Comparison of ENCODE assay signal across 26 mouse cellular contexts in genomic region chr7:65101661-65102060, GRCm38 (mm10). TPM values are rescaled to one million over a fixed set of nuclear protein-coding genes. Genes with fewer than 3 reads are reported as not detected.
DNase-seq lines count a peak whose midpoint lies in the region; ATAC-seq and TF ChIP-seq lines count a peak whose summit lies in the region.
"Had no signal": no experiment of that assay in that cellular context is flagged by ENCODE, and none has a peak within 500 bp of the region (broad histone marks: within the 10 kb centered on the region; RNA-seq: fewer than 3 reads in every experiment).

No protein-coding gene starts in this region.

- WGBS in cerebellum, adult 2 months = 83% methylated on average over 2 of the region's 2 CpGs
- WGBS in midbrain, postnatal 0 days = 87% methylated on average over 2 of the region's 2 CpGs
- 85% methylated on average over 2 of the region's 2 CpGs for WGBS in midbrain, embryonic 14.5 days
- 96% methylated on average over 2 of the region's 2 CpGs for WGBS in forebrain, embryonic 10.5 days

- H3K27ac ChIP-seq in cerebellum, adult 2 months (ENCODE audit: insufficient read depth, low read length) = no peak overlapping the region
- no peak overlapping the region for H3K27ac ChIP-seq in midbrain, postnatal 0 days (ENCODE audit: low read depth, low read length)
- H3K27ac ChIP-seq in midbrain, embryonic 14.5 days (replicated peaks; ENCODE audit: low read depth, low read length) = no peak overlapping the region
- H3K27ac ChIP-seq in forebrain, embryonic 10.5 days = no peak overlapping the region
- H3K27ac ChIP-seq: forebrain, embryonic 12.5 days; heart, adult 2 months; hindbrain, embryonic 15.5 days; kidney, embryonic 15.5 days; limb, embryonic 13.5 days; macrophage; midbrain, embryonic 13.5 days; neural tube, embryonic 15.5 days had no signal

- no peak for TF ChIP-seq CTCF in cerebellum, adult 2 months (IDR thresholded peaks at IDR 0.05; ENCODE audit: borderline replicate concordance, insufficient read depth, low read depth, low read length)
- no peak for TF ChIP-seq CTCF in midbrain, postnatal 0 days (IDR thresholded peaks at IDR 0.05)

- no peaks in the 10 kb centered on the region for H3K9me3 ChIP-seq in midbrain, postnatal 0 days (ENCODE audit: low read length)
- H3K9me3 ChIP-seq in midbrain, embryonic 14.5 days (ENCODE audit: control insufficient read depth, low read length) = no peaks in the 10 kb centered on the region
- H3K9me3 ChIP-seq in forebrain, embryonic 10.5 days = no peaks in the 10 kb centered on the region
- H3K9me3 ChIP-seq: forebrain, embryonic 12.5 days; heart, embryonic 12.5 days; hindbrain, embryonic 15.5 days; kidney, embryonic 15.5 days; limb, embryonic 13.5 days; midbrain, embryonic 13.5 days; neural tube, embryonic 15.5 days had no signal

- no peak overlapping the region for H3K4me3 ChIP-seq in cerebellum, adult 2 months (replicated peaks; ENCODE audit: insufficient read depth, low read depth, low read length)
- H3K4me3 ChIP-seq in midbrain, postnatal 0 days (ENCODE audit: low read depth, low read length) = no peak overlapping the region
- H3K4me3 ChIP-seq in midbrain, embryonic 14.5 days (replicated peaks; ENCODE audit: low read depth, low read length) = no peak overlapping the region
- H3K4me3 ChIP-seq in forebrain, embryonic 10.5 days = no peak overlapping the region
- H3K4me3 ChIP-seq: erythroblast, embryonic 14.5 days; forebrain, embryonic 12.5 days; heart, adult 2 months; heart, embryonic 12.5 days; hindbrain, embryonic 15.5 days; kidney, embryonic 15.5 days; limb, embryonic 13.5 days; midbrain, embryonic 13.5 days; neural tube, embryonic 15.5 days had no signal

- no peak for TF ChIP-seq POLR2A in cerebellum, adult 2 months (IDR thresholded peaks at IDR 0.05; ENCODE audit: borderline replicate concordance, insufficient read depth, low read length)

- H3K4me2 ChIP-seq in midbrain, postnatal 0 days (ENCODE audit: low read depth, low read length, poor library complexity, severe bottlenecking) = no peak overlapping the region
- no peak overlapping the region for H3K4me2 ChIP-seq in midbrain, embryonic 14.5 days (ENCODE audit: low read length)
- H3K4me2 ChIP-seq: forebrain, embryonic 12.5 days; heart, embryonic 12.5 days; hindbrain, embryonic 15.5 days; kidney, embryonic 15.5 days; limb, embryonic 13.5 days; liver, embryonic 11.5 days; midbrain, embryonic 13.5 days; neural tube, embryonic 15.5 days had no signal

- peak; percentile 52 to 60 for DNase-seq in cerebellum, postnatal 14 days
- no peak for DNase-seq in cerebellum, adult 2 months
- peak; percentile 46 for DNase-seq in midbrain, postnatal 0 days (ENCODE audit: low spot score)
- DNase-seq in midbrain, embryonic 14.5 days = no peak
- peak; percentile 17 for DNase-seq in lung, postnatal 14 days
- no peak for DNase-seq in forebrain, embryonic 10.5 days (ENCODE audit: extremely low spot score, low spot score)
- DNase-seq: B cell, adult 2 months; cerebellum, adult 9-11 months; forebrain, postnatal 0 days; heart, adult 2 months; kidney, adult 18-20 months; right cerebral cortex, adult 18-20 months had no signal

- no peak overlapping the region for H3K9ac ChIP-seq in midbrain, postnatal 0 days (replicated peaks; ENCODE audit: low read length, poor library complexity, severe bottlenecking)
- no peak overlapping the region for H3K9ac ChIP-seq in midbrain, embryonic 14.5 days (replicated peaks; ENCODE audit: low read length)
- H3K9ac ChIP-seq: forebrain, embryonic 12.5 days; forebrain, postnatal 0 days; heart, embryonic 12.5 days; hindbrain, embryonic 15.5 days; kidney, embryonic 15.5 days; limb, embryonic 13.5 days; midbrain, embryonic 13.5 days; neural tube, embryonic 15.5 days had no signal

- H3K36me3 ChIP-seq in midbrain, postnatal 0 days (ENCODE audit: insufficient read depth, low read length) = no peaks in the 10 kb centered on the region
- no peaks in the 10 kb centered on the region for H3K36me3 ChIP-seq in midbrain, embryonic 14.5 days (ENCODE audit: control insufficient read depth, insufficient read depth, low read length)
- H3K36me3 ChIP-seq in forebrain, embryonic 10.5 days (replicated peaks) = no peaks in the 10 kb centered on the region
- H3K36me3 ChIP-seq: forebrain, embryonic 12.5 days; heart, embryonic 12.5 days; hindbrain, embryonic 15.5 days; kidney, embryonic 15.5 days; limb, embryonic 13.5 days; midbrain, embryonic 13.5 days; neural tube, embryonic 15.5 days had no signal

- peaks cover 12% of the 10 kb centered on the region for H3K4me1 ChIP-seq in cerebellum, adult 2 months (ENCODE audit: control insufficient read depth, insufficient read depth, low read length)
- H3K4me1 ChIP-seq in midbrain, postnatal 0 days (ENCODE audit: insufficient read depth, low read length) = no peaks in the 10 kb centered on the region
- no peaks in the 10 kb centered on the region for H3K4me1 ChIP-seq in midbrain, embryonic 14.5 days (ENCODE audit: control insufficient read depth, insufficient read depth, low read length)
- no peaks in the 10 kb centered on the region for H3K4me1 ChIP-seq in forebrain, embryonic 10.5 days
- H3K4me1 ChIP-seq: forebrain, embryonic 12.5 days; kidney, embryonic 15.5 days; midbrain, embryonic 13.5 days; neural tube, embryonic 15.5 days had no signal

- no peak for ATAC-seq in midbrain, postnatal 0 days (ENCODE audit: low FRiP score)
- ATAC-seq in midbrain, embryonic 14.5 days (ENCODE audit: low FRiP score, low TSS enrichment) = no peak
- ATAC-seq: forebrain, postnatal 0 days; midbrain, embryonic 13.5 days had no signal

- no peaks in the 10 kb centered on the region for H3K27me3 ChIP-seq in cerebellum, adult 2 months (ENCODE audit: control insufficient read depth, insufficient read depth, low read length)
- H3K27me3 ChIP-seq in midbrain, postnatal 0 days (ENCODE audit: insufficient read depth, low read length) = no peaks in the 10 kb centered on the region
- H3K27me3 ChIP-seq in midbrain, embryonic 14.5 days (ENCODE audit: control insufficient read depth, insufficient read depth, low read length) = no peaks in the 10 kb centered on the region
- no peaks in the 10 kb centered on the region for H3K27me3 ChIP-seq in forebrain, embryonic 10.5 days (ENCODE audit: poor library complexity, severe bottlenecking)
- H3K27me3 ChIP-seq: forebrain, embryonic 12.5 days; heart, embryonic 12.5 days; hindbrain, embryonic 15.5 days; kidney, embryonic 15.5 days; limb, embryonic 13.5 days; midbrain, embryonic 13.5 days; neural tube, embryonic 15.5 days had no signal

RNA-seq across cellular contexts. Expression of gene Fam189a1, which starts 54.7 kb away (rescaled TPM):
- 17.1 and 17.5 TPM in 2 replicates for polyA plus RNA-seq in cerebellum, adult 2 months (2012; rRNA removed)
- 19.7 and 21.3 TPM in 2 replicates for total RNA-seq in midbrain, postnatal 0 days (2014; rRNA removed)
- 10.0 and 12.8 TPM in 2 replicates for polyA plus RNA-seq in midbrain, postnatal 0 days (2015; fragmentation: Nextera tagmentation; extraction: Ambion mirVana)
- polyA plus RNA-seq in midbrain, embryonic 14.5 days (2014; fragmentation: Nextera tagmentation; extraction: Ambion mirVana) = 7.9 and 9.9 TPM in 2 replicates
- polyA plus RNA-seq in forebrain, embryonic 10.5 days (2016; fragmentation: Nextera tagmentation; extraction: Ambion mirVana) = 0.57 and 1.0 TPM in 2 replicates
- total RNA-seq: gastrocnemius, adult 8-10 months; heart, adult 2 months; hematopoietic stem cell, adult 5-6 weeks; megakaryocyte-erythroid progenitor cell, adult 5-6 weeks had no signal
- polyA plus RNA-seq: erythroblast, embryonic 14.5 days; liver, embryonic 16.5 days; macrophage had no signal

Comparison
In these comparisons a context has a peak if more than half of its experiments do, and no peak if none do; other contexts are left out.
1. DNase-seq: peak in cerebellum, postnatal 14 days (2 of 2), midbrain, postnatal 0 days (single experiment) and lung, postnatal 14 days (single experiment); none in cerebellum, adult 2 months (0 of 2), midbrain, embryonic 14.5 days (single experiment) and forebrain, embryonic 10.5 days (single experiment).